Mouse (Mus musculus): ENCODE measurements at regions not wholly inside any gene's neighbourhood (a gene's known extent, or its start where the extent isn't known, plus 50 kb on each side); places are given as distances from the start of the nearest gene placed in this dataset.

- no peak overlapping the region for H3K27ac ChIP-seq (ENCODE audit: insufficient read depth, low read length)
- WGBS = 85% methylated on average over 6 of the region's 6 CpGs
- no peaks in the 10 kb centered on the region for H3K27me3 ChIP-seq (ENCODE audit: control insufficient read depth, insufficient read depth, low read length)
- no peak overlapping the region for H3K4me3 ChIP-seq (replicated peaks; ENCODE audit: insufficient read depth, low read depth, low read length)
- no peak for DNase-seq
- TF ChIP-seq CTCF (IDR thresholded peaks at IDR 0.05; ENCODE audit: borderline replicate concordance, insufficient read depth, low read depth, low read length) (no peak), POLR2A (IDR thresholded peaks at IDR 0.05; ENCODE audit: borderline replicate concordance, insufficient read depth, low read length) (no peak)
- no peaks in the 10 kb centered on the region for H3K4me1 ChIP-seq (ENCODE audit: control insufficient read depth, insufficient read depth, low read length)
Measured at GRCm38 (mm10) chr1:35393550-35394118, 543.9 kb downstream of the Plekhb2 start.

DNA sequence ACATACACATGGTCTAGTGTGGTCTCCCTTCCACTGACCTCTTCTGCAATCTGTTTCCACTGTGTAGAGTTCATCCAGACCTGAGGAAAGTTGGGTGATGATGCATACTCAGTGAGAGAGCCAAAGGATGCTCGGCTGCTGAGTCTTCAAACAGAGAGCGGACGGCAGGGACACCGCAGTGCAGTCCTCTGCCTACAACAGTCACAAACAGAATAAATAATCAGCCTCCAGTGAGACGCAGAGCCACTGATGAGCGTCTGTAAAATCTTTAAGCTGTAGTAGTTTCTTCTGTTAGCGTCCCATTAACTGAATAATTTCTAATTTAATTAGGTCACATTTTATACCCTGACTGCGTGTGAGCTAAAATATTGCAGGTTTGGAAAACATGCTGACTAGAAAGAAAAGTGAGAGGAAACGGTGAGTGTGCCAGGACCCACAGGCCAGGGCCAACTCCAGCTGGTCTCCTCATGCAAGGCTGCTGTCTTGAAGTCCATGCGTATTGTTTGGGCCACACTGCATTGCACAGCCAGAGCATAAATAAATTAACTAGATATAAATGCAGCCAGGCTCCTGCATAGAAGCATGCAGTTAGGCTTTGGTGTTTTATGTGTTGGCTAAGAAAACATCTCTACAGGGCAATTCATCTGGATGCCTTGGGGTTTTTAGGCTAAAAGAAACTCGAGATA, 551.0 kb downstream of the Plekhb2 start:
- DNase-seq = peak in 1 of 2 experiments; percentile 34
- no peak for TF ChIP-seq POLR2A (IDR thresholded peaks at IDR 0.05; ENCODE audit: borderline replicate concordance, insufficient read depth, low read length)
- TF ChIP-seq CTCF (IDR thresholded peaks at IDR 0.05; ENCODE audit: borderline replicate concordance, insufficient read depth, low read depth, low read length) = no peak
- WGBS = 42% methylated on average over 11 of the region's 11 CpGs
- no peaks in the 10 kb centered on the region for H3K27me3 ChIP-seq (ENCODE audit: control insufficient read depth, insufficient read depth, low read length)
- no peak overlapping the region for H3K27ac ChIP-seq (ENCODE audit: insufficient read depth, low read length)
- no peak overlapping the region for H3K4me3 ChIP-seq (replicated peaks; ENCODE audit: insufficient read depth, low read depth, low read length)
- H3K4me1 ChIP-seq (ENCODE audit: control insufficient read depth, insufficient read depth, low read length) = peaks cover 17% of the 10 kb centered on the region; the same call in 1 of the 2 replicates

DNA sequence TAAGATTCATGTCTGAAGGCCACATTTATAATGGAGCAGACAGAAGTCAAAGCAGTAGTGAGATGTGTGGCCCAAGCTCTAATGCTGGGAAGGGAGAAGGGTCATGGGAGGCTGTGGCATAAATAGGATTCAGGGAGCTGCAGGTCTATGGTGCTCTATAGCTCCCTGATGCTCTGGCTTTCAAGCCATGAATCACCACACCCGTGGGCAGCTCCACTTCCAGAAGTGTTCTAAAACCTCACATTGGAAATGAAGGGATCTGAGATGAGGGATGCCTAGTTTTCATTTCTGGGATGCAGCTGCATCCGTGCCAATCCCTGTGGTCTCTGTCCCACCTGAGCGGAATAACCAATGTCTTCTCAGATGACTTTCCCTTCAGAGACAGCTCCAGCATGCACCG, 553.2 kb downstream of the Plekhb2 start:
- Histone ChIP-seq H3K4me1 (ENCODE audit: control insufficient read depth, insufficient read depth, low read length) (peaks cover 17% of the 10 kb centered on the region; the same call in 1 of the 2 replicates), H3K27ac (ENCODE audit: insufficient read depth, low read length) (no peak overlapping the region), H3K27me3 (ENCODE audit: control insufficient read depth, insufficient read depth, low read length) (no peaks in the 10 kb centered on the region), H3K4me3 (replicated peaks; ENCODE audit: insufficient read depth, low read depth, low read length) (no peak overlapping the region)
- 78% methylated on average over 4 of the region's 4 CpGs for WGBS
- TF ChIP-seq CTCF (IDR thresholded peaks at IDR 0.05; ENCODE audit: borderline replicate concordance, insufficient read depth, low read depth, low read length) (no peak), POLR2A (IDR thresholded peaks at IDR 0.05; ENCODE audit: borderline replicate concordance, insufficient read depth, low read length) (no peak)
- DNase-seq = no peak

DNA sequence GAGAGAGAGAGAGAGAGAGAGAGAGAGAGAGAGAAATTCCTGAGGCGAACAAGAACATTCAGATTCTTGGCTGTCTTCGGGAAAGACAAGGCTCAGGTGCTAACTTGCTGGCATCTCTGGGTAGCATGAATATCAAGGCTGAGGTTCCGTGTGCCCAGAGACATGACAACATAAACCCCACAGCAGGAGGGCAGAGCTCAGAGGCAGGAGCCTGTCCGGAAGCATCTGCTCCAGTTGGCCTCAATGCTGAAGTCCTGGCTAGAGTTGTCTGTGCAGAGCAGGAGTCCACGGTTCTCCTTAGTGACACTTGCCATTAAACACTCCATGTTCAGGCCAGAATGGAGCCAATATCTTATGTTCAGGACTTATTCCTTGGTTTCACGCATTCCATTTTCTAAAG, 555.6 kb downstream of the Plekhb2 start:
- WGBS = 19% methylated on average over 6 of the region's 6 CpGs
- DNase-seq = peak; percentile 44 to 79
- peaks cover 16% of the 10 kb centered on the region; the same call in 1 of the 2 replicates for H3K4me1 ChIP-seq (ENCODE audit: control insufficient read depth, insufficient read depth, low read length)
- H3K27ac ChIP-seq (ENCODE audit: insufficient read depth, low read length) = no peak overlapping the region
- H3K4me3 ChIP-seq (replicated peaks; ENCODE audit: insufficient read depth, low read depth, low read length) = no peak overlapping the region
- no peaks in the 10 kb centered on the region for H3K27me3 ChIP-seq (ENCODE audit: control insufficient read depth, insufficient read depth, low read length)
- TF ChIP-seq POLR2A (IDR thresholded peaks at IDR 0.05; ENCODE audit: borderline replicate concordance, insufficient read depth, low read length) (no peak), CTCF (IDR thresholded peaks at IDR 0.05; ENCODE audit: borderline replicate concordance, insufficient read depth, low read depth, low read length) (no peak)

DNA sequence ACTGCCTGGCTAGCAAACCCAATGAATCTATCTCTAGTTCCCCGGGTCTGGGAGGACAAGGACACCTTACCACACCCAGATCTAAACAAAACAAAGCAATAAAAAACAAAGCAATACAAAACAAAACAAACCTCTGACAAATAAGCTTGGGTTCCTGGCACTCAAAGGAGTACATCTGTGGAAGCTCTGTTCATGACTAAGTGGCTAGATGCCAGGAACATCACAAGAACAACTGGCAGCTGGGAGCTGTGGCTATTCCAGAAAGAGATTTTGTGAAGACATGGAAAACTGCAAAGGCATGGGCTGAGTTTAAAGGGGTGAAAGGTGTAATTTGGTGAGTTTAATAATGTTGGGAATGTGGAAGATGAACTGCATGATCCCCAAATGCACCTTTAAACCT, 565.9 kb downstream of the Plekhb2 start:
- WGBS = 28% methylated on average over 1 of the region's 1 CpGs
- Histone ChIP-seq H3K27ac (ENCODE audit: insufficient read depth, low read length) (no peak overlapping the region), H3K4me3 (replicated peaks; ENCODE audit: insufficient read depth, low read depth, low read length) (no peak overlapping the region), H3K4me1 (ENCODE audit: control insufficient read depth, insufficient read depth, low read length) (no peaks in the 10 kb centered on the region), H3K27me3 (ENCODE audit: control insufficient read depth, insufficient read depth, low read length) (no peaks in the 10 kb centered on the region)
- TF ChIP-seq POLR2A (IDR thresholded peaks at IDR 0.05; ENCODE audit: borderline replicate concordance, insufficient read depth, low read length) (no peak), CTCF (IDR thresholded peaks at IDR 0.05; ENCODE audit: borderline replicate concordance, insufficient read depth, low read depth, low read length) (no peak)
- DNase-seq = no peak

DNA sequence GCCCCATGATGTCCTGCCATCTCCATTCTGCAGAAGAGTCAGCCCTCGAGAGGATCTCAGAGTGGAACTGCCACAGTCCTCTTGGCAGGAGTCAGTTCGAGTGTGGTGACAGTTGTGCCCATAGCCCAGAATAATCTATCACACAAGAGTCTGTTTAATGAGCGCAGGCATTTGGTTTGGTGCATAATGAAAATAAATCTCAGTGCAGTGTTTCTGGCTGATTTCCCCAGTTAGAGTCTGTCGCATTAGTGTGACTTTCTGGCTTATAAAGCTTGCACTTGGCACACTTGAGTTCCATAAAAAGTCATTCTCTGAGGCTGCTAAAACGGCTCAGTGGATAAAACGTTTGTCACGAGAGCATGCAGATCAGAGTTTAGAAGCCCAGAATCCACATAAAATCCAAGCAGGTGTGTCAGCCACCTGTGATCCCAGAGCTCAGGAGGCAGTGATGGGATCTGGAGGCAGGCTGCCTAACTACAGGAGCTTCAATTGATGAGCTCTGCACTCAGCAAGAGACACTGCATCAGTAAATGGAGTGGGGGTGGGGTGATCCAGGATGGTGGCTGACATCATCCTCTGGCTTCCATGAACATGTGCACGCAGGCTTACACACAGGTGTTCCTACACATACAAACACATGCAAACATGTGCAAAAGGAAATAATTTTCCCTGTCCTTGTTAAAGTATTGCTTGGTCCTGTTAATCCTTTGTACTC, 578.5 kb downstream of the Plekhb2 start:
- Histone ChIP-seq H3K4me1 (ENCODE audit: control insufficient read depth, insufficient read depth, low read length) (no peaks in the 10 kb centered on the region), H3K4me3 (replicated peaks; ENCODE audit: insufficient read depth, low read depth, low read length) (no peak overlapping the region), H3K27me3 (ENCODE audit: control insufficient read depth, insufficient read depth, low read length) (no peaks in the 10 kb centered on the region), H3K27ac (ENCODE audit: insufficient read depth, low read length) (no peak overlapping the region)
- WGBS = 36% methylated on average over 8 of the region's 8 CpGs
- no peak for TF ChIP-seq POLR2A (IDR thresholded peaks at IDR 0.05; ENCODE audit: borderline replicate concordance, insufficient read depth, low read length)
- no peak for TF ChIP-seq CTCF (IDR thresholded peaks at IDR 0.05; ENCODE audit: borderline replicate concordance, insufficient read depth, low read depth, low read length)
- no peak for DNase-seq

DNA sequence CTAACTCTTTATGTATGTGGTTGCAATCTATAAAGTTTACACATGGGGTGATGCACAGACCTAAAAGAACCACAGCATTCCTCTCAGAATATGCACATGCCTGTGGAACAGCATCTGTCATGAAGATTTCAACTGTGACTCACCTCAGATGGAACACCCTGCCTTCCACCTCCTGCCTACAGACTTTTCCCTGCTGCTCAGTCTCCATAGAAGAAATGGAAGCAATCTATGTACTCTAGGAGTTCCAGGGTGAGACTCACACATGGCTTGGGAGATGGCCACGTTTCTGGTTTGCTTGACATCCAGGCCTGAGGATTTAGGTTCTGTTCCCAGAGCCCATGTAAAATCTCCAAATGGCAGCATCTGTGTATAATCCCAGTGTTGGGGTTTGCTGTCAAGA, 579.7 kb downstream of the Plekhb2 start:
- Histone ChIP-seq H3K4me1 (ENCODE audit: control insufficient read depth, insufficient read depth, low read length) (no peaks in the 10 kb centered on the region), H3K27me3 (ENCODE audit: control insufficient read depth, insufficient read depth, low read length) (no peaks in the 10 kb centered on the region), H3K4me3 (replicated peaks; ENCODE audit: insufficient read depth, low read depth, low read length) (no peak overlapping the region), H3K27ac (ENCODE audit: insufficient read depth, low read length) (no peak overlapping the region)
- no peak for DNase-seq
- TF ChIP-seq POLR2A (IDR thresholded peaks at IDR 0.05; ENCODE audit: borderline replicate concordance, insufficient read depth, low read length) (no peak), CTCF (IDR thresholded peaks at IDR 0.05; ENCODE audit: borderline replicate concordance, insufficient read depth, low read depth, low read length) (no peak)
- 78% methylated on average over 1 of the region's 1 CpGs for WGBS
